Mouse (Mus musculus): Measurements from ENCODE around the gene Akap7. TPM values are rescaled to one million over a fixed set of nuclear protein-coding genes. Genes with fewer than 3 reads are reported as not detected.
A peak's percentile ranks its signal among the peaks of the same experiment; 100 is the strongest.
"Not testable (repeated sequence)": the region's sequence is repeated elsewhere in the genome, so short reads cannot be mapped to it uniquely, and the experiment has no call there.

Akap7 gene
- total RNA-seq, 1 experiment from 2014 or later = 68.4 TPM

DNA sequence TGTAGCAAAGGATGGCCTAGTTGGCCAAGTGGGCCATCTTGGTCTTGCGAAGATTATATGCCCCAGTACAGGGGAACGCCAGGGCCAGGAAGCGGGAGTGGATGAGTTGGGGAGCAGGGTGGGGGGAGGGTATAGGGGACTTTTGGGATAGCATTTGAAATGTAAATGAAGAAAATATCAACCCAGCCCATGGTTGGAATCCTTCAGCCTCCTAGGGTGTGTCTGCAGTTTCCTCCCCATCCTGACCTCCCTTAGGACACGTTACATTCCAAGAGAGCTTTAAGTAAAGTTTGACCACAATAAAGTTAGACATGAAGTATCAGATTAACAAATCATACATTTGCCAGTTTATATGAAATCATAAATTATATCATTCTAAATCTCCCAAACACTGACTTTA, 116.5 kb downstream of the Akap7 start:
- no peak for DNase-seq

GRCm38 (mm10) chr10:25186240-25186639, 121.4 kb downstream of the Akap7 start:
- not testable (repeated sequence) for DNase-seq

GRCm38 (mm10) chr10:25185691-25186090, 122.0 kb downstream of the Akap7 start:
- DNase-seq = no peak

DNA sequence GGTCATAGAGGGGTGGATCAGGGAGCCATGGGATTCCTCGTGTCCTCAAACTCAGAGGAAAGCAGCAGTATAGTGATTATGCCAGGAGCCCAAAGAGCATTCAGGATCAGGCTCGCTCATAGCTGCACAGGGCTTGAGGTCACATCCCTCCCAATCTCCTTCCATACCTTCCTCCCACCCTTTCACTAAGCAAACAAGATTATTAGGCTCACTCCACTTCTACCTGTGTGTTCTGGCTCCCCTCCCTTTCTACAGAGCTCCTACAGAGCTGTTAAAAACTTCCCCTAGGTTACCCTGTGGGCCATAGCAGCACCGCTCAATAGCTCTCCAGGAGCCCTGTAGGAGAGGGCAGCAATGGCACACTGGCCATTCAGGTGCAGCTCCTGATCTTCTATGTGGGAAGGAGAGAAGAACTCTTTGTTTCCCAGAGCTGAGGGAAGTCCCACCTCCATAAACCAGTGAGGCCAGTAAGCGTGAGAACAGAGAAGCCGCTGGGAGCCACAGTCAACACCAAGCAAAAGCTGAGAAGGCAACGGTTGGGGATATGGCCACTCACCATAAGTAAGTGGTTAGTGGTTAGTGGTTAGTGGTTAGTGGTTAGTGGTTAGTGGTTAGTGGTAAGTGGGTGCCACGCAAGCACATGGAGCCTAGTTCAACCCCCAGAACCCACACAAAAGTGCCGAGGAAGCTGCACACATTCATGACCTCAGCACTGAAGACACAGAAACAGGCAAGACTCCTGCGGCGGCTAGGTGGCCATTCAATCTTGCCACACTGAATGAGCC, 122.7 kb downstream of the Akap7 start:
- DNase-seq = no peak

DNA sequence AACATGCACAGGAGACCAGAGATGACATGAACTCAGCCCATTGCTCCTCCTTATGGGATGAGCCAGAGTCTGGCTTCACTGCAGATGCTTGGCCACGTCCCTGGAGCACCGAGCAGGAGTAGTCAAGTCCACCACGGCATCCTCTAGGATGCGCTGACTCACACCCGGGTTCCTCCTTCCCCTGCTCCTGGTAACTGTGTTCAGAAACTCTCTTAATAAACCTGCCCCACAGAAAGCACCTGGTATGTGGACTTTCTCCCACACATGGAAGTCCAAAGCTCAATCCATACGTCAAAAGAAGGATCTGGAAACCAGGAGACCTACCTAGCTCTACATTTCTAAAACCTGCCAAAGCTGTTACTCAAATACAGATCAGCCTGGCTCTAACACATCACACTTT, 124.4 kb downstream of the Akap7 start:
- no peak for DNase-seq

DNA sequence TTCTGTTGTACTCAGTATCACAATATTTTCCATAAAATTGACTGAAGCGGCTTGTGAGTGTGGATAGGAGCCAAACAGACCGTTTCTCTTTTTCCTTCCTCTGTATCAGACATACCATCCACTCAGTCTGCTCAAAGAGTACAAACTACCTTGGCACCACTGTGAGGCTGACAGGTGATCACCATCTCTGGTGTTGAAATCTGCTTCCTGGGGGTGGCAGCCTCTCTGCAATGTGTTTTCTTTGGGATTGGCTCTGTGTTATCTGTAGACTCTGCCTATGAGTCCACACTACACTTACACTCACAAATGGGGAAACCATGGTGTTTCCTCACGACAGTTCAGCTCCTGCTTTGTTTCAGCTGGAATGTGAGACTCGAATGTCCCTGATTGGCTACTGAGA, 128.6 kb downstream of the Akap7 start:
- no peak for DNase-seq

DNA sequence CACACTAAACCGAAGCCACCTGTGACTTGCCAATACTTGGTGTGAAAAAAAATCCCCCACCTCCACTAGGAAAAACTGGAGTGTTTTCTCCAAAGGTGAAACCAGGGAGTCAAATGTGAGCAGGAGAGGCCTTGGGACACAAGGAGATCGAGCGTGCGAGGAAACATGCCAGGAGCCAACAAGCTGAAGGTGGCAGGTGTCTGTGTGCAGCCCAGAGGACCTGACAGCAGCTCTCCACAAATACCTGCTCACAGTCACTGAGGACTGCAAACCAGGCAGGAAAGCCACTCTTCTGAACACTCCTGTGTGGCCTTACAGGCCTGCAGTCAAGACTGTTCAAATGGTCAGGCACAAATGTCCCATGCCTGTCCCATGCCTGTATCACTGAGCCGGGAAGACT, 130.4 kb downstream of the Akap7 start:
- DNase-seq = no peak

DNA sequence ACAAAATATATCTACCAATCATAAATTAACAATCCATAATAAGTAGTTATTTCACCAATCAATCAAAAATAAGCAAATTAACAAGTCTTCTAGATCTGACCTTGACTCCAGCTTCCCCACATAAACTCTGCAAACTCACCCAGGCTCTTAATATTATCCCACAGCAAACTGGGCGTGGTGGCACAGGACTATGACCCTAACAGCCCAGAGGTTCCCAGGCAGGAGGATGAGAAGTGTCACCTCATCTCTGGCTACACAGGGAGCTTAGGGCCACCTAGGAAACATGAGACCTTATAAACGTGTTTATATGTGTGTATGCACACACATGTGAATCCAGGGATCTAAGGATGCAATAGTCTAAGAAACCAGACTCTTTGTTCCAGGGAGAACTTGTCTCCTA, 132.8 kb downstream of the Akap7 start:
- DNase-seq = no peak

GRCm38 (mm10) chr10:25167365-25168194, 140.1 kb downstream of the Akap7 start:
- DNase-seq = no peak

GRCm38 (mm10) chr10:25163510-25163909, 144.2 kb downstream of the Akap7 start:
- not testable (repeated sequence) for DNase-seq

DNA sequence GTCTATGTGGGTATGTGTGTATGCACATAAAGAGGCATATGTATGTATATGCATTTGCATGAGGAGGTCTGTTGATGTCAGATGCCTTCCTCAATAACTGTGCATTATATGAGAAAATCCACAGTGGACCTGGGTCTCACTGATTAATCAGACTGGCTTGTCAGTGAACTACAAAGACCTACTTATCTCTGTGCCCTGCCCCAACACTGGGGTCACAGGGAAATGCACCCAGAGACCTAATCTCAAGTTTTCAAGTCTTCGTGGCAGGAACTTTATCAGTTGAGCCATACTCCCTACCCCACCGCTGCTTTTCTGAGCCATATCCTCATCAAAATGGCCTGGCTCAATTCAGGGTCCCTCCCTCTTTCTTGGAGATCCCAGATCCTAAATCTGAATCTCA, 146.0 kb downstream of the Akap7 start:
- no peak for DNase-seq

DNA sequence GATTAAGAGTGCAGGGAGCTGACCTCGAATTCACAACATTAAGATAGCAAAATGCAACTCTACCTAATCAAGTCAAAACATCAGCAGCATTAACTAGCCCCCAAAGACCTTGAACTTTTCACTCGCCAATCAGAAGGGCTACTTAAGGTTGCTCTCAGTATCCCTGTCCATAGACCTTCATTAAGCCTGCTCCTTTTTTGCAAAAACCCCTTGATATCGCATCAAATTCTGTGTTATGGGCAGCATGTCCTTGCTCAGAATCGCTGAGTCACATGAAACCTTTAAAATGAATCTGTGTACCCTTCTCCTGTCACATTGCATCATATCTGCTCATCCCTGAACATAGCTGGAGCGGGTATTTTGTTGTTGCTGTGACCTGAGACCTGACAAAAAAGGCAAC, 149.0 kb downstream of the Akap7 start:
- peak; percentile 10 for DNase-seq

GRCm38 (mm10) chr10:25157339-25157738, 150.3 kb downstream of the Akap7 start:
- DNase-seq = no peak

DNA sequence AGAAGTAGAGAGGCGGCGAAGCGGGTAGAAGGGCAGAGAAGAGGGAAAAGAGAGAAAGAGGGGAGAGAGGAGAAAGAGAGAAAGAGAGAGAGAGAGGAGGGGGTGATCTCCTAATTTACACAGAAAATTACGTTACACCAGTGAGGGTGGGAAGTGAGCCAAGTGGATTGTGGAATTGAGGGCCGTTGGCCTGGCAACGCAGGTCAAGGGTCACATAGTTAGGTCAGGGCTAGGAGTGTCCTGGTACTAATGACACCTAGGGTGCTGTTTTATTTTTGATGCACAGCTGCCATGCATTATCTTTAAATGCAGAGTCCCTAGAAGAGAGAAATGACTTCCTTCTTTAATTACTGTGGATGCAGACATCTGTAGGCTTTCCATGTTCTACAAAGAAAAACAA, 153.4 kb downstream of the Akap7 start:
- peak; percentile 17 for DNase-seq

DNA sequence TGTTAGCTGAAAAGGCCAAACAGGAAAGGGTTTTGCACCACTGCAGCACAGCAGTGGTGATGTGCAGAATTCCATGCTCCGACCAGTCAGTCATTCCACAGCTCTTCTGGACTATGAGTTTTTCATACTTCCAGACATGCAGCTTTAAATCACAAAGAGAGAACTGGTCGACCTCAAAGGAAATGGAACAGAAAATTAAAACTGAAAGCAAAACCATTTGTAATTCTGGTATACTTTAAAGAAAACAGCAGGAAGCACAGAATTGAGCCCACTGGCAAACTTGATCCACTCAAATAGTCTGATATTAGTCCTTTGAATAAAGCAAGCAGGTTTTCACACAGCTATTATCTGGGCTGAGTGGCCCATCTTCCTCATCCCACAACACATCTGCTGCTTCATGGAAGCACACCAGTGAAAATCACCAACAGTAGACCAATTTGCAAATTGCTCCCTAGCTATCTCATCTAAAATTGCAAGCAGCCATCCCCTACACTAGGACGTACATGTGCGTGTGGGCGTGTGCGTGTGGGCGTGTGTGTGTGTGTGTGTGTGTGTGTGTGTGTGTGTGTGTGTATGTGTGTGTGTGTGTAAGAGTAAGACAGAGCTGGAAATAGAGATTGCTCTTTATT, 156.4 kb downstream of the Akap7 start:
- no peak for DNase-seq

GRCm38 (mm10) chr10:25145851-25146250, 161.8 kb downstream of the Akap7 start:
- no peak for DNase-seq

- DNase-seq = no peak
Observed at GRCm38 (mm10) chr10:25144787-25145761, 162.6 kb downstream of the Akap7 start.

DNA sequence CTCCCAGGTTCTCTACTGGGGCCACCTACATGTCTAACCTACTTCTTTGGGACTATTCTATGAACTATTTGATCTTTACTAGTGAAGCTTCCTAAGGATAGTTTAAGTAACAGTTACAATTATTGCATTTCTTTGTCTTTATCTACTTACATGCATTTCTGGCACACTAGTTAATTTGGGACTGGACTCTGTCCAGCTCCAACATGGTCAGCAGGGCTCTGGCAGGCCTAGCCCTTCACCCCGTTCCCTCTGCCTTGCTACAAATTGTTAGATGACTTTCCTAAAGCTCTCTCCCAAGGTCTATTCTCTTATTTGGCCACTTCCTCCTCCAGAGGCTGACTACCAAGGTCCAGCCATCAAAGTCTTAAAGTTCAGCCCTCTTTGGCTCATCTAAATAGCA, 165.9 kb downstream of the Akap7 start:
- DNase-seq = no peak

DNA sequence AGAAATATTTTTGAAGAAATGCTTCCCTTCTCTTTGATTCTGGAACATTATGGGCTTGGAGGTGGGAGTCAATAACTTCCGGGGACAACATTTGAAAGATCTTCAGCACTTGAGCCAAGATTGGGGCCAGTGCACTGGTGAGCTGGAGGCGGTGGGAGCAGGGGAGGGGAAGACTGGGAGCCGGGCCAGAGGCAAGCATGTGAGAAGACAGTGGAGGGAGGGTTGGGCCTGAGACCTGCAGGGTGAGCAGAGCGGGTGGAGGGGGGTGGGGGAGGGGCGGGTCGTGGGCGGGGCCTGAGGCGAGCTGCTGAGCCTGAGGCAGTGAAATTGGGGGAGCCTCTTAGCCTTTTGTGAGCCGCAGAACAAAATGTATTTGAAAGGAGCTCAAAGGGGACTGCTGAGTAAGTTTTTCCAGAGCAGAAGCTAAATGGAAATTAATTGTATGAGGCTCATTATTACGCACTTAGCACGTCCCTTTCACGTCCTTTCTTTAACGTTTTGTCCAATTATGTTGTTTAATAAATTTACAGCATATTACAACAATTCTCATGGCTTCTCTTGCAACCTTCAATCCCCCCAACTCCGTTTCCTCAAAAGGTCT, 167.4 kb downstream of the Akap7 start:
- peak; percentile 29 for DNase-seq

GRCm38 (mm10) chr10:25133581-25133980, 174.1 kb downstream of the Akap7 start:
- no peak for DNase-seq

DNA sequence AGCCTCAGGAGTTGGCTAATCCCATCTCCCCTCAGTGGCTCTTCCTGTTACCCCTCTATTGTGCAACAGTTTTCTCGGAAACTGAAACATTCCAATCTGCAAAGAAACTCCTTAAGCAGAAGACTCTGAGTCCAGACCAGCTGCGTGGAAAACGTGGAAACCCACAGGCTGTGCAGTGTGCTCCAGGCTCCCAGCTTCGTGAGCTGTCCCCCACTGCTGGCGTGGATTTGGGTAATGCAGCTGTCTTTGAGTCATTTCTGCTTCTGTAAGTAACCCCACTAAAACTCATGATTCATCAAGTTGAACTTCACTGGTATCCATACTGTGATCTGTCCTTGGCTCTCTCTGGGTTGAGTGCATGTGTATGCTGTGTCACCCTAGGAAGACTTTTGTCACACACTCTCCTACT, 179.2 kb downstream of the Akap7 start:
- DNase-seq = peak; percentile 36
